Mouse (Mus musculus): Measurements from ENCODE around the gene Nupr1. TPM values are rescaled to one million over a fixed set of nuclear protein-coding genes. Genes with fewer than 3 reads are reported as not detected.

The Nupr1 gene
- polyA plus RNA-seq (2015; fragmentation: Illumina TruSeq; extraction: RNeasy Lipid Tissue Mini Kit (QIAGEN cat#74804); ENCODE audit: low read depth, low replicate concordance): 19.3 TPM

DNA sequence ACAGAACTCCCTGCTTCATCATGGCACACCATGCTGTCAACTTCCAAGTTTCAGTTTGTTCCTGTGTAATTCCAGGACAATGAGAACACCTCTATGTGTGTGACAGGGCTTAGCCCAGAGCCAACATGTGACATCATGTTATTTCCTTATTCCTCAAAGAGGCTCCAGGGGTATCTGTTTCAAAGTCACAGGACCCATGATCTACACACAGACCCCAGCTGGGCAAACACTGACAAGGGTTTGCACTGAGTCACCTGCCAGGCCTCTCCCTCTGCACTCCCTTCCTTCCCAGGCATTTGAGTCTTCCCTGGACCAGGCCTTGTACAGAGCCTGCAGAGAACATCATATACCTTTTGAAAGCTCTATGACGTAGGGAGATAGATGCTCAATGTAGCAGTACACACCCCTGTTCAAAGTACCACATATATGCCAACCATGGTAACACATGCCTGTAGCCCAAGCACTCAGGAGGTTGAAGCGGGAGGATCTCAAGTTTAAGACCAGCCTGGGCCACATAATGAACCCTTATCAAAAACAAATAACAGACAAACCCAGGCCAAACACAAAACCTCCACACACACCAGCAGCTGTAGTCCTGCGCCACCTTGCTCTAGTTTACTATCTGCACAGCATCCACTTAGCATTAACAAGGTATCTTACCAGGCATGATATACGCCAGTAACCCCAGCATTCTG lies at the start of gene Nupr1:
Gene Nupr1, minus strand, starts transcription at position 38 of the 695 bp plus-strand sequence.

GRCm38 (mm10) chr7:126676207-126676606 lies 45.5 kb upstream of the Nupr1 start, which contains the start of gene Sult1a1:
TSS of gene Sult1a1 (minus strand) at chr7:126676432.

DNA sequence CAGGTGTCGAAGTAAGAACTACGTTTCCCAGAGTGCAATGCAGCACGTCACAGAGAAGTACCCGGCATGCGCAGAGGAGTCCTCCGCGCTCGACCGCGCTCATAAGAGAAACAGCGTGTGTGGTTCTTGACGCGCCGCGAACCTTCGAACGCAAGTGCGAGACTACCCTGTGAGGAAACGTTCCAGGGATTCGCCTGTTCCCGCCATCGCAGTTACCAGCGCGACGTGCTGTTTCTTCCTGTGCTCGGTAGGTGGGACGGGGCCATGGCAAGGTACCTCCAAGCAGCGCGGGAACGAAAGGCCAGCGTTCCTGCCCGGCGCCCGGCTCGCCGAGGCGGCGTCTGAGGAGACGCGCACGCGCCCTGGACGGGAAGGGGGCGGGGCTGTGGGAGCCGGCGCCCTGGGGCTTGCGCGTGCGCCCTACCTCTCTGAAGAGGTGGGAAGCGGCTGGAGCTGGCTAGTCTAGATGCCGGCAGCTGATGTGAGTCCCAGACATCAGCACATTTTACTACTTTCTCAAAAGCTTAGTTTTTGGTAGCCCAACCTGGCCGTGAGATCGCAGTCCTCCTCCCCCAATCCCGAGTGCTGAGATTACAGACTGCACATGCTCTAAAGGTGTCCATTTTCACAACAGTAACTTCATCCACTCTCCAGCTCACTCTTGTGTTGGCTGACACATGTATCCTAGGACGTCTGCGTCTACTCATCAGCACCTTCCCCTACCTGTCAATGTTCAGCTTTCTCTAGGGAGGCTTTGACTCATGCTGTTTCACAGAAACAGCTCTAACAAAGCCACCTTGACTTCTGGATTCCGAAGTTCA lies 18.8 kb upstream of the Nupr1 start, which contains the start of gene Sgf29:
Gene Sgf29, plus strand, starts transcription at position 79 of the 821 bp plus-strand sequence.

GRCm38 (mm10) chr7:126594862-126595561 lies 35.6 kb downstream of the Nupr1 start, which contains the start of gene Il27:
TSS of gene Il27 (minus strand) at chr7:126594941.

GRCm38 (mm10) chr7:126585717-126586116 lies 44.9 kb downstream of the Nupr1 start, which contains the start of gene Cln3:
TSS of gene Cln3 (minus strand) at chr7:126585817.

DNA sequence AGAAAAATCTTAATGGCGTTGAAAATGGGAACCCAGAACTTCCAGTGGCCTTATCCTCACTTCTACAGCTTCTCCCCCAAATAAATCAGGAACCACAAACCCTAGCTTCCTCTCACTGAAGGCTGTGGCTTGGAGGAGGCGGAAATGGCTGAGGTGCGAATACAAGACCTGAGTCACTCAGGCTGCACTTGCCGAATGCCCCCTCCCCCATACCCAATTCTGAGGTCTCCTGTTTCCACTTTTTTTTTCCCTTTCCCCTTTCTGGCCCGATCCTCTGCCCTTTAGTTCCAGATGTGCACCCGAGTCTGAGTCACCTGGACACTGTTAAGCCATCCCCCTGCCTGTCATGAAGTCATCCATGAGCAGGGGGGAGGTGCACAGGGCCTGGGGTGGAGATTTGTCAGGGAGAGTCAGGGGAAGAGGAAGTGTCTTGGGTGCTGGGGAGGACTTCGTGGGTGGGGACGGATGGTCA lies 46.1 kb downstream of the Nupr1 start, which contains the start of gene Apobr:
Gene Apobr, plus strand, starts transcription at position 437 of the 472 bp plus-strand sequence.

Other genes with a start within 250 kb of the Nupr1 start
- gene Nfatc2ip, start 234.1 kb downstream of the Nupr1 start, polyA plus RNA-seq (2015; fragmentation: Illumina TruSeq; extraction: RNeasy Lipid Tissue Mini Kit (QIAGEN cat#74804); ENCODE audit: low read depth, low replicate concordance): 4.5 TPM
- not detected for gene Cd19, start 216.0 kb downstream of the Nupr1 start, polyA plus RNA-seq (2015; fragmentation: Illumina TruSeq; extraction: RNeasy Lipid Tissue Mini Kit (QIAGEN cat#74804); ENCODE audit: low read depth, low replicate concordance)
- 11.4 TPM for gene Rabep2, start 202.1 kb downstream of the Nupr1 start, polyA plus RNA-seq (2015; fragmentation: Illumina TruSeq; extraction: RNeasy Lipid Tissue Mini Kit (QIAGEN cat#74804); ENCODE audit: low read depth, low replicate concordance)
- 3.4 TPM for gene Atp2a1, start 167.8 kb downstream of the Nupr1 start, polyA plus RNA-seq (2015; fragmentation: Illumina TruSeq; extraction: RNeasy Lipid Tissue Mini Kit (QIAGEN cat#74804); ENCODE audit: low read depth, low replicate concordance)
- gene Sh2b1, start 155.4 kb downstream of the Nupr1 start, polyA plus RNA-seq (2015; fragmentation: Illumina TruSeq; extraction: RNeasy Lipid Tissue Mini Kit (QIAGEN cat#74804); ENCODE audit: low read depth, low replicate concordance): 59.1 TPM
- gene Tufm, start 143.5 kb downstream of the Nupr1 start, polyA plus RNA-seq (2015; fragmentation: Illumina TruSeq; extraction: RNeasy Lipid Tissue Mini Kit (QIAGEN cat#74804); ENCODE audit: low read depth, low replicate concordance): 89.6 TPM
- 90.7 TPM for gene Atxn2l, start 127.4 kb downstream of the Nupr1 start, polyA plus RNA-seq (2015; fragmentation: Illumina TruSeq; extraction: RNeasy Lipid Tissue Mini Kit (QIAGEN cat#74804); ENCODE audit: low read depth, low replicate concordance)
- gene Eif3c, start 64.5 kb downstream of the Nupr1 start, polyA plus RNA-seq (2015; fragmentation: Illumina TruSeq; extraction: RNeasy Lipid Tissue Mini Kit (QIAGEN cat#74804); ENCODE audit: low read depth, low replicate concordance): 135 TPM
- gene Apobr, start 45.9 kb downstream of the Nupr1 start, polyA plus RNA-seq (2015; fragmentation: Illumina TruSeq; extraction: RNeasy Lipid Tissue Mini Kit (QIAGEN cat#74804); ENCODE audit: low read depth, low replicate concordance): 0.80 TPM
- 21.6 TPM for gene Cln3, start 45.0 kb downstream of the Nupr1 start, polyA plus RNA-seq (2015; fragmentation: Illumina TruSeq; extraction: RNeasy Lipid Tissue Mini Kit (QIAGEN cat#74804); ENCODE audit: low read depth, low replicate concordance)
- not detected for gene Il27, start 35.9 kb downstream of the Nupr1 start, polyA plus RNA-seq (2015; fragmentation: Illumina TruSeq; extraction: RNeasy Lipid Tissue Mini Kit (QIAGEN cat#74804); ENCODE audit: low read depth, low replicate concordance)
- 22.6 TPM for gene Sgf29, start 18.4 kb upstream of the Nupr1 start, polyA plus RNA-seq (2015; fragmentation: Illumina TruSeq; extraction: RNeasy Lipid Tissue Mini Kit (QIAGEN cat#74804); ENCODE audit: low read depth, low replicate concordance)
- gene Sult1a1, start 45.6 kb upstream of the Nupr1 start, polyA plus RNA-seq (2015; fragmentation: Illumina TruSeq; extraction: RNeasy Lipid Tissue Mini Kit (QIAGEN cat#74804); ENCODE audit: low read depth, low replicate concordance): 21.5 TPM
- gene Bola2, start 64.5 kb upstream of the Nupr1 start, polyA plus RNA-seq (2015; fragmentation: Illumina TruSeq; extraction: RNeasy Lipid Tissue Mini Kit (QIAGEN cat#74804); ENCODE audit: low read depth, low replicate concordance): 64.2 TPM
- gene Slx1b, start 64.9 kb upstream of the Nupr1 start, polyA plus RNA-seq (2015; fragmentation: Illumina TruSeq; extraction: RNeasy Lipid Tissue Mini Kit (QIAGEN cat#74804); ENCODE audit: low read depth, low replicate concordance): 14.6 TPM
- 136 TPM for gene Coro1a, start 76.9 kb upstream of the Nupr1 start, polyA plus RNA-seq (2015; fragmentation: Illumina TruSeq; extraction: RNeasy Lipid Tissue Mini Kit (QIAGEN cat#74804); ENCODE audit: low read depth, low replicate concordance)
- 169 TPM for gene Mapk3, start 128.7 kb upstream of the Nupr1 start, polyA plus RNA-seq (2015; fragmentation: Illumina TruSeq; extraction: RNeasy Lipid Tissue Mini Kit (QIAGEN cat#74804); ENCODE audit: low read depth, low replicate concordance)
- gene Gdpd3, start 135.5 kb upstream of the Nupr1 start, polyA plus RNA-seq (2015; fragmentation: Illumina TruSeq; extraction: RNeasy Lipid Tissue Mini Kit (QIAGEN cat#74804); ENCODE audit: low read depth, low replicate concordance): 2.1 TPM
- 387 TPM for gene Ypel3, start 146.1 kb upstream of the Nupr1 start, polyA plus RNA-seq (2015; fragmentation: Illumina TruSeq; extraction: RNeasy Lipid Tissue Mini Kit (QIAGEN cat#74804); ENCODE audit: low read depth, low replicate concordance)
- gene Tbx6, start 150.6 kb upstream of the Nupr1 start, polyA plus RNA-seq (2015; fragmentation: Illumina TruSeq; extraction: RNeasy Lipid Tissue Mini Kit (QIAGEN cat#74804); ENCODE audit: low read depth, low replicate concordance): 1.5 TPM
- 61.6 TPM for gene Ppp4c, start 161.6 kb upstream of the Nupr1 start, polyA plus RNA-seq (2015; fragmentation: Illumina TruSeq; extraction: RNeasy Lipid Tissue Mini Kit (QIAGEN cat#74804); ENCODE audit: low read depth, low replicate concordance)
- gene Fam57b, start 166.8 kb upstream of the Nupr1 start, polyA plus RNA-seq (2015; fragmentation: Illumina TruSeq; extraction: RNeasy Lipid Tissue Mini Kit (QIAGEN cat#74804); ENCODE audit: low read depth, low replicate concordance): 55.7 TPM
- not detected for gene 4930451I11Rik, start 200.8 kb upstream of the Nupr1 start, polyA plus RNA-seq (2015; fragmentation: Illumina TruSeq; extraction: RNeasy Lipid Tissue Mini Kit (QIAGEN cat#74804); ENCODE audit: low read depth, low replicate concordance)
- gene Doc2a, start 216.6 kb upstream of the Nupr1 start, polyA plus RNA-seq (2015; fragmentation: Illumina TruSeq; extraction: RNeasy Lipid Tissue Mini Kit (QIAGEN cat#74804); ENCODE audit: low read depth, low replicate concordance): 32.7 TPM
- 46.0 TPM for gene Hirip3, start 231.1 kb upstream of the Nupr1 start, polyA plus RNA-seq (2015; fragmentation: Illumina TruSeq; extraction: RNeasy Lipid Tissue Mini Kit (QIAGEN cat#74804); ENCODE audit: low read depth, low replicate concordance)
- 57.0 TPM for gene Ino80e, start 231.5 kb upstream of the Nupr1 start, polyA plus RNA-seq (2015; fragmentation: Illumina TruSeq; extraction: RNeasy Lipid Tissue Mini Kit (QIAGEN cat#74804); ENCODE audit: low read depth, low replicate concordance)